ENCODE assay signal across 16 mouse cellular contexts in genomic region chr11:76974680-76975319, GRCm38 (mm10). TPM values are rescaled to one million over a fixed set of nuclear protein-coding genes. Genes with fewer than 3 reads are reported as not detected.
DNase-seq lines count a peak whose midpoint lies in the region; ATAC-seq and TF ChIP-seq lines count a peak whose summit lies in the region.
"Had no signal": no experiment of that assay in that cellular context is flagged by ENCODE, and none has a peak within 500 bp of the region (broad histone marks: within the 10 kb centered on the region; RNA-seq: fewer than 3 reads in every experiment).

No protein-coding gene starts in this region.

- peaks cover 7% of the 10 kb centered on the region for H3K4me1 ChIP-seq in heart, embryonic 13.5 days
- H3K4me1 ChIP-seq in midbrain, postnatal 0 days (ENCODE audit: insufficient read depth, low read length), result no peaks in the 10 kb centered on the region
- H3K4me1 ChIP-seq in midbrain, embryonic 10.5 days, result no peaks in the 10 kb centered on the region
- H3K4me1 ChIP-seq: neural tube, embryonic 12.5 days had no signal

- peaks cover 90% of the 10 kb centered on the region for H3K36me3 ChIP-seq in heart, embryonic 13.5 days
- H3K36me3 ChIP-seq in midbrain, postnatal 0 days (ENCODE audit: insufficient read depth, low read length), result peaks cover 57% of the 10 kb centered on the region
- peaks cover 93% of the 10 kb centered on the region for H3K36me3 ChIP-seq in midbrain, embryonic 10.5 days

- H3K9me3 ChIP-seq in heart, embryonic 13.5 days, result no peaks in the 10 kb centered on the region
- H3K9me3 ChIP-seq in midbrain, postnatal 0 days (ENCODE audit: low read length), result no peaks in the 10 kb centered on the region
- no peaks in the 10 kb centered on the region for H3K9me3 ChIP-seq in midbrain, embryonic 10.5 days (replicated peaks)
- H3K9me3 ChIP-seq: neural tube, embryonic 12.5 days had no signal

- intact Hi-C loops in heart, postnatal 36 days (cut with DNase I), result no loop called here

- no peak overlapping the region for H3K9ac ChIP-seq in heart, embryonic 13.5 days
- H3K9ac ChIP-seq in midbrain, postnatal 0 days (replicated peaks; ENCODE audit: low read length, poor library complexity, severe bottlenecking), result no peak overlapping the region
- H3K9ac ChIP-seq: neural tube, embryonic 12.5 days had no signal

- ATAC-seq in heart, embryonic 13.5 days (ENCODE audit: extremely low read depth, insufficient number of reproducible peaks, low FRiP score, low TSS enrichment), result no peak
- no peak for ATAC-seq in midbrain, postnatal 0 days (ENCODE audit: low FRiP score)
- ATAC-seq: forebrain, embryonic 14.5 days had no signal

- no peak for DNase-seq in heart, postnatal 36 days
- DNase-seq in kidney, adult 9 months, result peak; percentile 30
- no peak for DNase-seq in kidney, postnatal 10 days
- DNase-seq in midbrain, postnatal 0 days (ENCODE audit: low spot score), result no peak
- DNase-seq in midbrain, embryonic 10.5 days (ENCODE audit: low spot score), result no peak
- DNase-seq in Muller cell, postnatal 12 days (ENCODE audit: inconsistent ontology term), result no peak
- DNase-seq: cerebellum, adult 11-12 months; cerebellum, postnatal 25 days; thymus, adult 18-20 months had no signal

- H3K4me2 ChIP-seq in heart, embryonic 13.5 days, result no peak overlapping the region
- no peak overlapping the region for H3K4me2 ChIP-seq in midbrain, postnatal 0 days (ENCODE audit: low read depth, low read length, poor library complexity, severe bottlenecking)
- H3K4me2 ChIP-seq: neural tube, embryonic 12.5 days had no signal

- H3K4me3 ChIP-seq in heart, embryonic 13.5 days, result no peak overlapping the region
- no peak overlapping the region for H3K4me3 ChIP-seq in midbrain, postnatal 0 days (ENCODE audit: low read depth, low read length)
- H3K4me3 ChIP-seq in midbrain, embryonic 10.5 days, result no peak overlapping the region
- H3K4me3 ChIP-seq: erythroblast, embryonic 14.5 days; megakaryocyte, embryonic 14.5 days; neural tube, embryonic 12.5 days had no signal

- TF ChIP-seq CTCF in midbrain, postnatal 0 days (IDR thresholded peaks at IDR 0.05), result peak; percentile 40; the same call in 1 of the 2 replicates

- 77% methylated on average over 7 of the region's 7 CpGs for WGBS in heart, embryonic 13.5 days
- WGBS in midbrain, postnatal 0 days, result 88% methylated on average over 7 of the region's 7 CpGs
- 92% methylated on average over 7 of the region's 7 CpGs for WGBS in midbrain, embryonic 10.5 days

- H3K27ac ChIP-seq in heart, embryonic 13.5 days (replicated peaks), result 0 out of 2 replicates have a peak overlapping the region, but pooled peaks have one; percentile 12
- H3K27ac ChIP-seq in midbrain, postnatal 0 days (ENCODE audit: low read depth, low read length), result no peak overlapping the region
- no peak overlapping the region for H3K27ac ChIP-seq in midbrain, embryonic 10.5 days (replicated peaks)
- H3K27ac ChIP-seq: kidney, postnatal 0 days; neural tube, embryonic 12.5 days had no signal

- no peaks in the 10 kb centered on the region for H3K27me3 ChIP-seq in heart, embryonic 13.5 days (replicated peaks)
- H3K27me3 ChIP-seq in midbrain, postnatal 0 days (ENCODE audit: insufficient read depth, low read length), result no peaks in the 10 kb centered on the region
- H3K27me3 ChIP-seq in midbrain, embryonic 10.5 days (ENCODE audit: low read depth, poor library complexity, severe bottlenecking), result no peaks in the 10 kb centered on the region
- H3K27me3 ChIP-seq: megakaryocyte, embryonic 14.5 days; neural tube, embryonic 12.5 days had no signal

RNA-seq across cellular contexts. Expression of gene Slc6a4, which starts 23.6 kb away (rescaled TPM):
- polyA plus RNA-seq in heart, embryonic 13.5 days (2015; fragmentation: Nextera tagmentation; extraction: Ambion mirVana), result 0.61 and 0.98 TPM in 2 replicates
- total RNA-seq in heart, postnatal 36 days (2021), result under 1 TPM; 0.51 to 0.58 TPM
- 27.6 and 36.0 TPM in 2 replicates for total RNA-seq in midbrain, postnatal 0 days (2014; rRNA removed)
- 9.9 and 10.9 TPM in 2 replicates for polyA plus RNA-seq in midbrain, postnatal 0 days (2015; fragmentation: Nextera tagmentation; extraction: Ambion mirVana)
- polyA plus RNA-seq in midbrain, embryonic 10.5 days (2016; fragmentation: Nextera tagmentation; extraction: Ambion mirVana), result 0.44 and 0.45 TPM in 2 replicates
- total RNA-seq: left cerebral cortex, adult 8-10 months had no signal
- polyA plus RNA-seq: erythroblast, embryonic 14.5 days had no signal

RNA-seq across cellular contexts. Expression of gene Blmh, which starts 50.2 kb away (rescaled TPM):
- polyA plus RNA-seq in heart, embryonic 13.5 days (2015; fragmentation: Nextera tagmentation; extraction: Ambion mirVana), result 97.0 and 109 TPM in 2 replicates
- total RNA-seq in heart, postnatal 36 days (2021), result 10 to 100 TPM; 34.1 to 40.7 TPM
- 88.5 and 90.8 TPM in 2 replicates for total RNA-seq in midbrain, postnatal 0 days (2014; rRNA removed)
- 116 and 127 TPM in 2 replicates for polyA plus RNA-seq in midbrain, postnatal 0 days (2015; fragmentation: Nextera tagmentation; extraction: Ambion mirVana)
- 205 and 212 TPM in 2 replicates for polyA plus RNA-seq in midbrain, embryonic 10.5 days (2016; fragmentation: Nextera tagmentation; extraction: Ambion mirVana)
